Mouse (Mus musculus): Measurements from ENCODE around the gene Tcf7. TPM values are rescaled to one million over a fixed set of nuclear protein-coding genes. Genes with fewer than 3 reads are reported as not detected.

Tcf7 gene
- polyA plus RNA-seq, 1 experiment, result 2,910 TPM

DNA sequence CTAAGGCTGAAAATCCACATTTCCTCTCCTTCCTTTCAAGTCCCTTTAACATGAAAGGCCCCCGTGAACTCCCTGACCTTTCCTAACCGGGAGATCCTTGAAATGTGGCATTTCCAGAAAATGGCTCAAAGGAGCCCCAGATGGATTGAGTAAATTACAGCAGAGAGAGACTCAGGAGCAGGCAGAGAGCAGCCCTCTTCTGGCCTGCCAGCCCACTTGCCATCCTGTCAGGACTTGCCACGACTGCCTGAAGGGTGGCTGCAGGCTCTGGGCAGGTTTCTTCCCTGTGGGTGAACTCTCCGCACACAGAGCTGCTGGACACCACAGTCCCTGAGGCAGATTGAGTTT, 4.1 kb upstream of the Tcf7 start:
- no peak overlapping the region for H3K4me3 ChIP-seq (ENCODE audit: control insufficient read depth, insufficient read depth, low read length)
- peaks cover 49% of the 10 kb centered on the region for H3K4me1 ChIP-seq (replicated peaks; ENCODE audit: control insufficient read depth, insufficient read depth, low read length)
- no peaks in the 10 kb centered on the region for H3K27me3 ChIP-seq (ENCODE audit: control insufficient read depth, insufficient read depth, low read length)
- no peak for DNase-seq
- 62% methylated on average over 4 of the region's 4 CpGs for WGBS
- no peak overlapping the region for H3K27ac ChIP-seq (ENCODE audit: control insufficient read depth, insufficient read depth, low read length)
- no peak for TF ChIP-seq CTCF (IDR thresholded peaks at IDR 0.05; ENCODE audit: borderline replicate concordance, control insufficient read depth, extremely low read depth, insufficient read depth, low read length, poor library complexity)
- no peak for TF ChIP-seq POLR2A (IDR thresholded peaks at IDR 0.05; ENCODE audit: control insufficient read depth, extremely low read depth, insufficient read depth, low read length, poor library complexity)
- peaks cover 1% of the 10 kb centered on the region; the same call in 1 of the 2 replicates for H3K36me3 ChIP-seq (ENCODE audit: control insufficient read depth, insufficient read depth, low read length)

DNA sequence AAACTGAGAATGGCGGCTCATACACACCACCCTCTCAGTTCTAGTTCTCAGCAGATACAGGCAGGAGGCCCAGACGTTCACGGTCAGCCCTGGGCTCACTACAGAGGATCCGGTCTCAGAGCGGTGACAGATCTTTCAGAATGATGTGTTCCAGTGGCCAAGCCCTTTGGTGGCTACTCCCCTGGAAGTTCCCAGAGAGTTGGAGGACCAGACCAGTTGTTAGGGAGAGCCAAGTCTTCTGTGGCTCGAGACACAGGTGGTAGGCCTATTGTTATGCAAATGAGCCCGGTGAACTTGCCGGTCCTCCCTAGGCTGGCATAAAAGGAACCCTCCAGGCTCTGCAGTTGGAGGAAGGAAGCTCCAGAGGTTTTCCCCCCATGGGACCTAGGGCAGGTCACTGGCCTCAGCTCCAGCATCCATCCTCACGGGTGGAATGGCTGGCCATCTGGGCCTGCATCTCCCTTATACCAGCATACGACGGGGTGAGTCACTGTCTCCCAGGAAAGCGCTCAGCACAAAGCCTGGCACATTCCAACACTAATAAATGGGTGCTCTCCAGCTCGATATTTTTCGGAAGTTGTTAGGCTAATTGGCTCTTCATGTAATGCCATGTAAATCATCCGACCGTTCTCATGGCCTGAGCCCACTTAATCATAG, 3.6 kb upstream of the Tcf7 start:
- peaks cover 6% of the 10 kb centered on the region for H3K36me3 ChIP-seq (ENCODE audit: control insufficient read depth, insufficient read depth, low read length)
- peaks cover 46% of the 10 kb centered on the region for H3K4me1 ChIP-seq (replicated peaks; ENCODE audit: control insufficient read depth, insufficient read depth, low read length)
- 83% methylated on average over 16 of the region's 16 CpGs for whole genome bisulfite sequencing
- H3K27ac ChIP-seq (ENCODE audit: control insufficient read depth, insufficient read depth, low read length), result no peak overlapping the region
- TF ChIP-seq POLR2A (IDR thresholded peaks at IDR 0.05; ENCODE audit: control insufficient read depth, extremely low read depth, insufficient read depth, low read length, poor library complexity) (no peak), CTCF (IDR thresholded peaks at IDR 0.05; ENCODE audit: borderline replicate concordance, control insufficient read depth, extremely low read depth, insufficient read depth, low read length, poor library complexity) (no peak)
- no peaks in the 10 kb centered on the region for H3K27me3 ChIP-seq (ENCODE audit: control insufficient read depth, insufficient read depth, low read length)
- no peak overlapping the region for H3K4me3 ChIP-seq (ENCODE audit: control insufficient read depth, insufficient read depth, low read length)
- no peak for DNase-seq

DNA sequence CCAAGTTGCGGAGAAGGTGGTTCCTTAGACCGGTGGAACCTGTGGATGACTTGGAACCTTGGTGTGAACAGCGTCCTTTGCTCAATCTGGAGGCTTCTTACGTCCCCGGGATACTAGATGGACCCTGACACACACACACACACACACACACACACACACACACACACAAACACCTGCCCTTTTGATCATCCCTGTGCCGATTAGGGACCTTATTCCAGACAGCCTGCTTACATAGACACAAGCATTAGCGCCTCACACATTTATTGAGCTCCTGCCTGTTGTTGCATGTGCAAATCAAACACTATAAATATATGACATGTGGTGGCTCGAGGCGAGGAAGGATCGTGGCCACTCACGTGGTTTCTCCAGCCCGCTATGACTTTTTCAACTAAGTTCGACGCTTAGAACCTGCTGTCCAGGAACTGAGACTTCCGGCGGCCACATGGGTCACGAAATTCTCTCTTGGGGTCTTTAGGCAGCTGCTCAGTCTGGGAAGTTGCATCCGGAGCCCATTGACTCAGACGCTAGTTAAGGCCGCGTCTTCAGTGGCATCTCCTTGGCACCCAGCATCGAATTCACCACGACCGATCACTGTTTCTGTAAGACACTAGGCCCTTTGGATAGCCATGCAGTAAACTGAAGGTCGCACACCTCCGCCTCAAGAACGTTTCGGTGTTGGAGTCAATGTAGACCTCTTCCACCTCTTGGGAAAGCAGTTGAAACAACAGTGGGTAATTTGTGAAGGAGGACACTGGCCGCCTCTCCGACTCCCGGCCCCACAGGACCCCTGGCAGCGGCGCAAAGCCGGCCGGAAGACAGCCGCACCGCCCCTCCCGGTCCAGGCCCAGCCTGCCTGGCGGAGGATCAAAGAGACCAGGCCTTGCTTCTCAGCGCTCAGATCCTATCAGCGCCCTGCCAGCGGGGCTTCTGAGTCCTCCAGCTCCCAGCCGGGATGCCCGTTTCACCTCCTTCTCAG, 1.1 kb upstream of the Tcf7 start:
- TF ChIP-seq CTCF (IDR thresholded peaks at IDR 0.05; ENCODE audit: borderline replicate concordance, control insufficient read depth, extremely low read depth, insufficient read depth, low read length, poor library complexity) (no peak; the same call in 1 of the 2 replicates), POLR2A (IDR thresholded peaks at IDR 0.05; ENCODE audit: control insufficient read depth, extremely low read depth, insufficient read depth, low read length, poor library complexity) (0 out of 2 replicates have a peak, but pooled peaks have one; percentile 24)
- peaks cover 41% of the 10 kb centered on the region for H3K4me1 ChIP-seq (replicated peaks; ENCODE audit: control insufficient read depth, insufficient read depth, low read length)
- peaks cover 32% of the 10 kb centered on the region for H3K36me3 ChIP-seq (ENCODE audit: control insufficient read depth, insufficient read depth, low read length)
- peak overlapping the region; percentile 90 for H3K4me3 ChIP-seq (ENCODE audit: control insufficient read depth, insufficient read depth, low read length)
- H3K27ac ChIP-seq (ENCODE audit: control insufficient read depth, insufficient read depth, low read length), result peak overlapping the region; percentile 84
- H3K27me3 ChIP-seq (ENCODE audit: control insufficient read depth, insufficient read depth, low read length), result no peaks in the 10 kb centered on the region
- WGBS, result 9% methylated on average over 44 of the region's 44 CpGs
- peak; percentile 73 for DNase-seq

DNA sequence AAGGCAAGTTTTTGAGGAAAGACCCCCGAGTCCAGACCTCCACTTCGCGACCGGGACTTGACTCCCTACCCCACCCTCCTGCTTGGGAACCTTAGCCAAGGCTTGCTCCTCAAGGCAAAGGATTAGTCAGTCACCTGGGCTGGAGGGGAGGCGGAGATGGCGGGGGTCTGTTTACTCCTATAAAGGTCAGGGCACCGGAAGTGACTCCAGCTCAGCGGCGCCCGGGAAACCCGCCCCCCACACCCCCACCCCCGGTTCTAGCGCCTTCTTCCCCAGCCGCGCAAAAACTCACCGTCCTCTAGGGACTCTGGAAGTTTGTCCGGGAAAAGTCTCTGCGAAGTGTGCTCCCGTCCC, 417 bp downstream of the Tcf7 start:
- Histone ChIP-seq H3K4me3 (ENCODE audit: control insufficient read depth, insufficient read depth, low read length) (peak overlapping the region; percentile 90), H3K27ac (ENCODE audit: control insufficient read depth, insufficient read depth, low read length) (peak overlapping the region; percentile 96), H3K27me3 (ENCODE audit: control insufficient read depth, insufficient read depth, low read length) (no peaks in the 10 kb centered on the region), H3K4me1 (replicated peaks; ENCODE audit: control insufficient read depth, insufficient read depth, low read length) (peaks cover 37% of the 10 kb centered on the region), H3K36me3 (ENCODE audit: control insufficient read depth, insufficient read depth, low read length) (peaks cover 47% of the 10 kb centered on the region)
- WGBS, result under 1% methylated on average over 18 of the region's 19 CpGs
- no peak for TF ChIP-seq CTCF (IDR thresholded peaks at IDR 0.05; ENCODE audit: borderline replicate concordance, control insufficient read depth, extremely low read depth, insufficient read depth, low read length, poor library complexity)
- TF ChIP-seq POLR2A (IDR thresholded peaks at IDR 0.05; ENCODE audit: control insufficient read depth, extremely low read depth, insufficient read depth, low read length, poor library complexity), result peak; percentile 75; the same call in 1 of the 2 replicates
- peak; percentile 85 for DNase-seq

DNA sequence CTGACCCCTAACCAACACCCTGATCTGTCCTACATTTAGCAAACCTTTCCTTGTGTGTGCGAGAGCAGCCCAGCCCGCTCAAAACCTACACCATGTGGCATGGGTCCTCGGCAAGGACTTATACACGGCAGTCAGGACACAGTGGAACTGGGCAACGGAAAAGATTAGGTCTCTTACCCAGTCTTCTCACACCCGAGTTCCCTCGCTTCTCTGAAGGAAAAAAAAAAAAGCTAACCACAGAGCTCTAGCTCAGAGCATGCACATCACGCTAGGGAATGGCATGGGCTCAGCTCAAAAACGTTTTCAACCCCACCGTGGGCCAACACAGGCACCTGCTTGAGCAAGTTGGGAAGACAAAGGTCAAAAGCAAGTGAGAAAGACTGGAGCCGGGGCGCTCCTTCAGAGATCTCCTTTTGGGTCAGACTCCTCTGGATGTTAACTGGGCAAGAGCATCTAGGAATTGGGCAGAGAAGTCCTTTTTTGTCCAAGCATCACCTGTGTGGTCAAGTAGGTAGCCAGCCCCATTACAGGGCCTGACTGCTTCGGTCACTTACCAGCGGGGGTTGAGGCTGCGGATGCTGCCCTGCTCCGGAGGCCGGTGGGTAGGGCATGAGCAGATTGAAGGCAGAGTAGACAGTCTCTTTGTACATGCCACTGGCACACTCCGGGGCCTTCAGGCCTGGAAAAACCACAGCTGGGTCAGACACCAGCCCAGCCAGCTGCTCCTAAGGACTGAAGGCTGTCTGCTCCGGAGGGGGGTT, 1.1 kb downstream of the Tcf7 start:
- Histone ChIP-seq H3K27ac (ENCODE audit: control insufficient read depth, insufficient read depth, low read length) (peak overlapping the region; percentile 96), H3K36me3 (ENCODE audit: control insufficient read depth, insufficient read depth, low read length) (peaks cover 53% of the 10 kb centered on the region), H3K27me3 (ENCODE audit: control insufficient read depth, insufficient read depth, low read length) (no peaks in the 10 kb centered on the region), H3K4me3 (ENCODE audit: control insufficient read depth, insufficient read depth, low read length) (peak overlapping the region; percentile 90), H3K4me1 (replicated peaks; ENCODE audit: control insufficient read depth, insufficient read depth, low read length) (peaks cover 31% of the 10 kb centered on the region)
- TF ChIP-seq CTCF (IDR thresholded peaks at IDR 0.05; ENCODE audit: borderline replicate concordance, control insufficient read depth, extremely low read depth, insufficient read depth, low read length, poor library complexity) (no peak), POLR2A (IDR thresholded peaks at IDR 0.05; ENCODE audit: control insufficient read depth, extremely low read depth, insufficient read depth, low read length, poor library complexity) (no peak)
- 12% methylated on average over 19 of the region's 19 CpGs for WGBS
- DNase-seq, result no peak

All from thymus, adult 2 months (tissue).